Mouse (Mus musculus) ES-E14 (cell line): ENCODE measurements at regions not wholly inside any gene's neighbourhood (a gene's known extent, or its start where the extent isn't known, plus 50 kb on each side); places are given as distances from the start of the nearest gene placed in this dataset.

Source experiments
- HCFC1 ChIP-seq: IDR thresholded peaks from 2 replicates; pipeline ENCODE4 v1.6.1; 2012; ENCODE audit warnings: low read length, inconsistent platforms, borderline replicate concordance; ENCODE audit not compliant: insufficient read depth
- MAFK ChIP-seq: IDR thresholded peaks from 2 replicates; pipeline ENCODE4 v1.6.1; 2014; ENCODE audit warnings: mild to moderate bottlenecking, low read depth, low read length, inconsistent platforms; ENCODE audit not compliant: insufficient read depth
- ZNF384 ChIP-seq: IDR thresholded peaks from 2 replicates; pipeline ENCODE4 v1.6.1; 2012; ENCODE audit warnings: low read depth, low read length, inconsistent platforms

DNA sequence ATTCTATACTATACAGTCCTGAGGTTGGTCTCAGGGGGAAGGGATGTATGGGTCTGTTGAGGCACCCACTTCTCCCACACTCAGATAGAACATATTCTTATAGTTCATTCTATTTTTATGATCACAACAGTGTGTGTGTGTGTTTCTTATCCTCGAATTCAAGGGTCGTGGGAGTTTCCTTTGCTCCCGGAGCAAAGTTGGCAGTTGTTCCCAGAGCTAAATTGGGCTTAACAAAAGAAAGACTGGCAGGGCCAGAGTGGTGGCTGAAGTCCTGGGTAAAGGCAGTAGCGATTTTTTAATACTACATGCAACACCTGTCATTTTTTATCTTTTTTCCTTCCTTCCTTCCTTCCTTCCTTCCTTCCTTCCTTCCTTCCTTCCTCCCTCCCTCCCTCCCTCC is 131.5 kb upstream of the Sp4 start:
- TF ChIP-seq HCFC1: no peak
- TF ChIP-seq MAFK: no peak
- no peak for TF ChIP-seq ZNF384
